24 mouse cellular contexts compared by ENCODE assay signal in the genomic region with DNA sequence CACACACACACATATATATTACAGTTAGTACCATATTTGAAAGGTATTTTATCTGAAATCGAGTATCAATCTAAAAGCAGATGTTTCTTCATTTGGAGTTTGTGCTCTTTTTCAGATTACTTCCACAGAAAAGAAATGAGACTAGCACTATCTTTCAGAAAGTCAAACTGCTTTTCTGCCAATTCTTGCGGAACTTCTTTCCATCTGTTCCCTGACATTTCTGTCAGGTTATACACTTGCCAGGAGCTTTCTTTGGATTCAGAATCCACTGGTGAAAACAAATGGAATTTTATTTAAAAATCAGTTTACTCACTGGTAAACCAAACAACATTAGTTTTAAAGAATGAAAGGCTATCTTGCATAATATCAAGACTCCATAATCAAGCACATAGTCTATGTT.
"Had no signal": no experiment of that assay in that cellular context is flagged by ENCODE, and none has a peak within 500 bp of the region (broad histone marks: within the 10 kb centered on the region; RNA-seq: fewer than 3 reads in every experiment).

No protein-coding gene starts in this region.

- ATAC-seq: liver, embryonic 12.5 days; midbrain, embryonic 13.5 days; midbrain, embryonic 16.5 days had no signal

- H3K27ac ChIP-seq: kidney, postnatal 0 days; limb, embryonic 10.5 days; limb, embryonic 13.5 days; liver, embryonic 12.5 days; liver, embryonic 15.5 days; lung, embryonic 15.5 days; midbrain, embryonic 10.5 days; midbrain, embryonic 13.5 days; neural tube, embryonic 13.5 days; stomach, embryonic 15.5 days had no signal

- H3K4me2 ChIP-seq: limb, embryonic 13.5 days; liver, embryonic 12.5 days; liver, embryonic 15.5 days; lung, embryonic 15.5 days; midbrain, embryonic 13.5 days; neural tube, embryonic 13.5 days; stomach, embryonic 15.5 days had no signal

- H3K9me3 ChIP-seq: limb, embryonic 10.5 days; limb, embryonic 13.5 days; liver, embryonic 12.5 days; liver, embryonic 15.5 days; lung, embryonic 15.5 days; megakaryocyte, embryonic 14.5 days; midbrain, embryonic 10.5 days; midbrain, embryonic 13.5 days; neural tube, embryonic 13.5 days; stomach, embryonic 15.5 days had no signal

- H3K4me1 ChIP-seq: limb, embryonic 10.5 days; lung, embryonic 15.5 days; stomach, embryonic 15.5 days had no signal

- H3K36me3 ChIP-seq: limb, embryonic 10.5 days; limb, embryonic 13.5 days; liver, embryonic 12.5 days; liver, embryonic 15.5 days; lung, embryonic 15.5 days; midbrain, embryonic 10.5 days; midbrain, embryonic 13.5 days; neural tube, embryonic 13.5 days; stomach, embryonic 15.5 days had no signal

- H3K27me3 ChIP-seq: limb, embryonic 13.5 days; liver, embryonic 12.5 days; liver, embryonic 15.5 days; lung, embryonic 15.5 days; megakaryocyte, embryonic 14.5 days; midbrain, embryonic 13.5 days; neural tube, embryonic 13.5 days; stomach, embryonic 15.5 days had no signal

- H3K4me3 ChIP-seq: limb, embryonic 10.5 days; limb, embryonic 13.5 days; liver, embryonic 12.5 days; liver, embryonic 15.5 days; lung, embryonic 15.5 days; megakaryocyte, embryonic 14.5 days; midbrain, embryonic 10.5 days; midbrain, embryonic 13.5 days; myocyte; neural tube, embryonic 13.5 days; stomach, embryonic 15.5 days had no signal

- DNase-seq: kidney, adult 2 months; kidney, postnatal 25 days; liver; lung, adult 18-20 months; lung, postnatal 10 days; lung, postnatal 36 days; retina, postnatal 1 day; right cerebral cortex, postnatal 25 days; spleen, adult 18-20 months; thymus, adult 2 months; thymus, postnatal 25 days had no signal

- H3K9ac ChIP-seq: limb, embryonic 13.5 days; liver, embryonic 12.5 days; liver, embryonic 15.5 days; lung, embryonic 15.5 days; midbrain, embryonic 13.5 days; neural tube, embryonic 13.5 days; stomach, embryonic 15.5 days had no signal
